Mouse (Mus musculus): ENCODE results near the gene Tspan12. TPM values are rescaled to one million over a fixed set of nuclear protein-coding genes. Genes with fewer than 3 reads are reported as not detected.

Tspan12 gene
- polyA plus RNA-seq, 1 experiment = 25.4 TPM

GRCm38 (mm10) chr6:21744615-21745266 is 107.6 kb downstream of the Tspan12 start:
- H3K4me3 ChIP-seq (replicated peaks; ENCODE audit: extremely low read depth, low read depth, low read length) = no peak overlapping the region
- TF ChIP-seq CTCF (IDR thresholded peaks at IDR 0.05; ENCODE audit: insufficient read depth, low read length) (no peak), POLR2A (IDR thresholded peaks at IDR 0.05; ENCODE audit: borderline replicate concordance, extremely low read depth, low read depth, low read length) (no peak)
- 60% methylated on average over 3 of the region's 3 CpGs for WGBS
- no peak for DNase-seq
- no peaks in the 10 kb centered on the region for H3K4me1 ChIP-seq (ENCODE audit: control insufficient read depth, insufficient read depth, low read length)

GRCm38 (mm10) chr6:21740606-21741005 is 111.7 kb downstream of the Tspan12 start:
- 50% methylated on average over 2 of the region's 2 CpGs for WGBS
- Histone ChIP-seq H3K4me3 (replicated peaks; ENCODE audit: extremely low read depth, low read depth, low read length) (no peak overlapping the region), H3K4me1 (ENCODE audit: control insufficient read depth, insufficient read depth, low read length) (no peaks in the 10 kb centered on the region)
- no peak for TF ChIP-seq POLR2A (IDR thresholded peaks at IDR 0.05; ENCODE audit: borderline replicate concordance, extremely low read depth, low read depth, low read length)
- no peak for TF ChIP-seq CTCF (IDR thresholded peaks at IDR 0.05; ENCODE audit: insufficient read depth, low read length)
- DNase-seq = no peak

DNA sequence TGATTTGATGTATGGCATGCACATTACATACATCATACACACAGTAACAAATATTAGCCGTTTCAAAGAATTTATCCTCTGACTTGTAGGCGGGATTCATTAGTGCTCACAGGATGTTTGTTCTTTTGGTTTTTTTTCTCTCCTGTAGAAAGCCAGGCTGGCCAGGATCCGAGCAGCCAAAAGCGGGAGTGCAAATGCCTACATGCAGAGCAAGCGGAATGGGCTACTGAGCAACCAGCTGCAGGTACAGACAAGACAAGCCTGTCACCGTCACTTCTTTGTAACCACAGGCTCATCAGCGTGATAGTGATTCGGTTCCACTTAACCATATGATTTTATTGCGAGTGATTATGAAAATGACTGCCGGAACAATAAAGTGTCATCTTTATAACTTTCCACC is 130.1 kb downstream of the Tspan12 start:
- WGBS = 68% methylated on average over 10 of the region's 10 CpGs
- no peak for DNase-seq
- Histone ChIP-seq H3K4me3 (replicated peaks; ENCODE audit: extremely low read depth, low read depth, low read length) (no peak overlapping the region), H3K4me1 (ENCODE audit: control insufficient read depth, insufficient read depth, low read length) (no peaks in the 10 kb centered on the region)
- TF ChIP-seq CTCF (IDR thresholded peaks at IDR 0.05; ENCODE audit: insufficient read depth, low read length) (no peak), POLR2A (IDR thresholded peaks at IDR 0.05; ENCODE audit: borderline replicate concordance, extremely low read depth, low read depth, low read length) (no peak)

Other genes with a start within 250 kb of the Tspan12 start
- gene Ing3, start 97.1 kb upstream of the Tspan12 start, polyA plus RNA-seq (2012; rRNA removed) = 6.5 and 7.5 TPM in 2 replicates
- 23.2 and 29.4 TPM in 2 replicates for gene Cped1, start 133.4 kb upstream of the Tspan12 start, polyA plus RNA-seq (2012; rRNA removed)

Data from lung, adult 2 months (tissue).